ENCODE assay signal across 20 mouse cellular contexts in the genomic region with DNA sequence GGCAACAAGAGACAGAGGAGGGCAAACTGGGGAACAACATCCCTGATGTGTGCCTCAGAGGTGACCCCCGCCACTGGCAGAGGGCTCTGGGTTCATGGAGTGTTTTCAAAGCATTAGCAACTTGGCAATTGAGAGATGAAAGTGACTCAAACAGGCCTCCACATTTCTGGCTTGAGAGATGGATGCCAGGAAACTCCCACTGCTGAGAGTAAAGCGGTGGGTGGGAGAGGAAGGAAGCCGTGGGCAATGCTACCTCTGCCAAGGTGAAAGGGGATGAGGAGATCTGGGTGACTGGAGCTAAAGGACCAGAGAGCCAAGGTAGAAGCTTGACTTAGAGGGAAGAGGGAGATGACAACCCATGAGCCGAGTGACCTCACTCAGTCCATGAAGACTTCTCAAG.
DNase-seq lines count a peak whose midpoint lies in the region; ATAC-seq lines count a peak whose summit lies in the region.
"Had no signal": no experiment of that assay in that cellular context is flagged by ENCODE, and none has a peak within 500 bp of the region (broad histone marks: within the 10 kb centered on the region; RNA-seq: fewer than 3 reads in every experiment).

No protein-coding gene starts in this region.

- no peak for ATAC-seq in megakaryocyte progenitor cell, adult 5-6 weeks (replicated peaks; ENCODE audit: poor library complexity)
- ATAC-seq: forebrain, embryonic 15.5 days; hindbrain, embryonic 16.5 days; intestine, embryonic 15.5 days; Patski had no signal

- peak; percentile 15 to 23 for DNase-seq in frontal cortex, postnatal 36 days (ENCODE audit: low spot score in 2 of 2)
- DNase-seq in frontal cortex, postnatal 14 days (ENCODE audit: low spot score in 2 of 2), result no peak
- peak; percentile 46 for DNase-seq in right cerebral cortex, adult 18-20 months
- no peak for DNase-seq in right cerebral cortex, postnatal 14 days
- peak; percentile 1 for DNase-seq in fat pad, adult 2 months (ENCODE audit: extremely low read depth, low read depth, low spot score)
- DNase-seq: adrenal gland, postnatal 10 days; adrenal gland, postnatal 36 days; B cell, adult 2 months; cerebellum, adult 11 months; cerebellum, adult 2 months; cerebellum, adult 9-11 months; cerebellum, postnatal 25 days; gastrocnemius, postnatal 10 days; gastrocnemius, postnatal 36 days; heart, postnatal 36 days had no signal

Comparison
In these comparisons a context has a peak if more than half of its experiments do, and no peak if none do; other contexts are left out.
1. DNase-seq: peak in frontal cortex, postnatal 36 days (2 of 2), right cerebral cortex, adult 18-20 months (single experiment) and fat pad, adult 2 months (single experiment); none in frontal cortex, postnatal 14 days (0 of 2) and right cerebral cortex, postnatal 14 days (single experiment).